Mouse (Mus musculus): ENCODE results near the gene Swap70. TPM values are rescaled to one million over a fixed set of nuclear protein-coding genes. Genes with fewer than 3 reads are reported as not detected.
"Not testable (repeated sequence)": the region's sequence is repeated elsewhere in the genome, so short reads cannot be mapped to it uniquely, and the experiment has no call there.

Gene Swap70
- total RNA-seq, 2 experiments from 2014 or later, result 10.9 to 11.5 TPM

DNA sequence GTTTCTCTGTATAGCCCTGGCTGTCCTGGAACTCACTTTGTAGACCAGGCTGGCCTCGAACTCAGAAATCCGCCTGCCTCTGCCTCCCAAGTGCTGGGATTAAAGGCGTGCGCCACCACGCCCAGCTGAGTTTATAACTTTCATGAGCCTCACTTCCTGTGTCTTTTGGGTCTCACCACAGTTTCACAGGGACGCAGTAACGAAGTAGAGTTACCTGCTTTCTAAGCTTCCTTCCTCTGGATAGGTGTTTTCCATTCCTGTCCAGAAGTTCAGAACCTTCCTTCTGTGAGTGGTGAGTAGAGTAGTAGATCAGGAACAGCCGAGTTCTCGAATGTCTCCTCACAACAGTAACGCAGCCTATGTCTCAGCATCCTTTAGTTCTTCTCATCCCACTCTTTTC lies 9.6 kb downstream of the Swap70 start:
- intact Hi-C loops (cut with DNase I); DNase-seq (ENCODE audit: extremely low spot score in 1 of 2, low spot score in 2 of 2): not testable (repeated sequence)

DNA sequence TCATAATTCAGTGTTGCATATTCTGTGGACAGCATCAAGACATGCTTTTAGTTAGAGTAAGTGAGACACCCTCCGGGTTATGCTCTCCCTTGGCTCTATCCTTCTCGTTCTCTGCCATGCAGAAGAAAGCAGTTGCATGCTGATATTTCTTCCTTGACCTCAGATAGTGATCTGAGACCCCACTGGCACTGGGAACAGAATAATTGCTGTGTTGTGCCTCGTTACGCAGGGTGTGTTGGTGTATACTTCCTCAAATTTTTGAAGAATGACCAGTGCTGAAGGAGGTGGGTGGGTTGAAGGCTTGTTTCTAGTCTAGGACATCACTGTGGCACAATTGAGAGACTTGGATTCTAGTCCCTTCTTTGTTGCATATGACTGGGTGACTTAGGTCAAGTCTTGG lies 14.6 kb downstream of the Swap70 start:
- no peak for DNase-seq (ENCODE audit: extremely low spot score in 1 of 2, low spot score in 2 of 2)
- intact Hi-C loops (cut with DNase I), result no loop called here

- intact Hi-C loops (cut with DNase I), result no loop called here
- no peak for DNase-seq (ENCODE audit: extremely low spot score in 1 of 2, low spot score in 2 of 2)
Measured at GRCm38 (mm10) chr7:110237451-110237836, 15.9 kb downstream of the Swap70 start.

DNA sequence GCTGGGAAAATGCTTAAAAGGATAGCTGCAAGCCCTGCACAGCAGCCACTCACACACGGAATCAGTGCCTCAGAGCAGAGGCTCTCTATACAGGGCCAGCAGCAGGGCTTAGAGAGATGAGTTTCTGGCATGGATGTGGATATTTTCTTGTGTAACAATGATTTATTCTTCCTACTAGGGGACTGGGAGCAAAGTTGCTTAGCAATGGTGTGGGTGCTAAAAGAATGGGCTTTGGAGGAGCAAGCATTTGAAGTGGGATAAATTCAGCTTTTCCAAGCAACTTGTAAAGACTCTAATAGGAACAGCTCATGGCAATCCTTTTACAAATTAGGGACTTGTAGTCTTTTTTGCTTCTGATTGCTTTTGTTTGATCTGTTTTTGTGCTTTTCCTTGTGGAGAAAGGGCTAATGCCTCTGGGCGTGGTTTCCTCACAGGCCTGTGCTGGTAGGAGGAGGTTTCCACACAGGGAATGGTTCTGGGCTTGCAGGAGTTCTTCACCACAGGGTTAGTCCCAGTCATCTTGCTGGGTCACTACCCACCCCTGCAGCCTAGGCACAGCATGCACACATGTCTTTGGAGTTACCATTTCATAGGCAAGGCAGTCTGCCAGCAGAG lies 16.4 kb downstream of the Swap70 start:
- intact Hi-C loops (cut with DNase I), result no loop called here
- peak in 1 of 2 experiments; percentile 40 for DNase-seq (ENCODE audit: extremely low spot score in 1 of 2, low spot score in 2 of 2)

DNA sequence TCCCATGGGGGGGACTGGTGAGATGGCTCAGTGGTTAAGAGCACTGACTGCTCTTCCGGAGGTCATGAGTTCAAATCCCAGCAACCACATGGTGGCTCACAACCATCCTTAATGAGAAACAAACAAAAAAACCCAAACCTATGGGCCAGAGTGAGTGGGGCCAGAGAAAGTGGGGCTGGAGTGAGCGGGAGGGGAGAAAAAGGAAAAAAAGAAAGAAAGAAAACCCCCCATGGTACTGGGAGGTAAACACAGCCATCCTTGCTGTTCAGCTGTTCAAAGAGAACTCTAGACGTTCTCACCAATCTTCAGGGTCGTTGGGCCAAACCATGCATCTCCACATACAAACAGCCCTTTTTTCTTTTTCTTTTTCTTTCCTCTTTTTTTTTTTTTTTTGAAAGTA lies 18.1 kb downstream of the Swap70 start:
- no peak for DNase-seq (ENCODE audit: extremely low spot score in 1 of 2, low spot score in 2 of 2)
- intact Hi-C loops (cut with DNase I), result no loop called here

DNA sequence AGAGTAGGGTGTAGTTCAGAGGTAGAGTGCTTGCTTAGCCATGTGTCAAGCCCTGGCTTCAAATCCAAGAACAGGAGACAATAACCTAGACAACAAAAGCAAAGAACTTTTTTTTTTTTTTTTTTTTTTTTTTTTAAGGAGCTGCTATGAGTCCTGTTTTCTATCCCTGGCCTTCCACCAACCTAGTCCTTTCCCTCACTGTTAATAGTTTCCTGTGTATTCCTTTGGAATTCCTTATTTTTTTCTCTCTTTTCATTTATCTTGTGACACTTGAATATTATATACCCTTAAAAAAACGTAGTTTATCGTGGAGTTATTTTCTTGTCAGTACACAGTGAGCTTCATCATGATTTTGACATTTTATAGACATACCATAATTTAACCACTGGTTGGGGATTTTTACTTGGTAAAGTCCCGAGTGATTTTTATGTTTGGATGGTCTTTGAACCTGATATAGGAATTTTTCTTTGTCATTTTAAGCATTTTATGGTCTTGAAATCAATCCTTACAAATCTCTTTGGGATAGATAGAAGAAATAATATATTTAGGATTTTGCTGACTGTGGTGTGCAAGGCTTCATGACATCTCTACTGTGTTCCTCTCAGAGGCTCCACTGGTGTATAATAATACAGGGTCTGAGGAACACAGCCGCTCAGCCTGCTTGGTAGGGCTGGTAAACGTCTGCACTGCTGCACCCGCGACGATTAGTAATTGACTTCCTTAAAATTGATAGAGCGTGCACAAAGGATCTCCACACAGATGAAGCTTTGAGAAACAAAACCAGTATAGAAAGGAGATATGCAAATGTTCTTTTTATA lies 20.2 kb downstream of the Swap70 start:
- intact Hi-C loops (cut with DNase I), result no loop called here
- no peak for DNase-seq (ENCODE audit: extremely low spot score in 1 of 2, low spot score in 2 of 2)

DNA sequence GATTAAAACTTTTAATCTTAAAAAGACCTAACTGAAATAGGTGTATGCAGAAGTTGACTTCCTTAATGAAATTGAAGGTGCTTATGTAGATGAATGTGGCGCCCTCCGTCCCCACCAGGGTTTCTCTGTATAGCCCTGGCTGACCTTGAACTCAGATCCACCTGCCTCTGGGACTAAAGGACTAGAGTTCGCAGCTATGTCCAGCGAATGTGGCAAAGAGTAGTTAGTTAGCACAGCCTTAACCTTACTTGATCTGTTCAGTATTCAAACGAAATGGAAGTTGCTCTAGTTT lies 20.7 kb downstream of the Swap70 start:
- intact Hi-C loops (cut with DNase I), result no loop called here
- no peak for DNase-seq (ENCODE audit: extremely low spot score in 1 of 2, low spot score in 2 of 2)

DNA sequence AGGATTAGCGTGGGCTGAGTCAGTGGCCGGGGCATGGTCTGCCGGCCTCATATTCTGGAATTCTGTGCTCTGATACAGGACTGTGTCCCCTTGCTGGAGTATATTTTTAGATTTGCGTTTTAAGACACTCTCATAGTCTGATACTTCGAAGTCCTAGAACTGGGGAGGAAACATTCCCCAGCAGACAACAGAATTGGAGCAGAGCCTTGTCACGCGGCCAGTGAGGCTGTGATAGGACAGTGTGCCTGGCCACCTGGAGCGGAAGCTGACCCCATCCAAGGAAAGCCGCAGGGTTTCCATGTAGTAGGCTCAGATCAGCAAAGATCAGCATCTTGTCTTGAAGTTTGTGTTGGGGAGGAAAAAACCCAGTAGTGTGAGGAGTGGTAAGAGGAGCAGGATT lies 23.6 kb downstream of the Swap70 start:
- intact Hi-C loops (cut with DNase I), result no loop called here
- DNase-seq (ENCODE audit: extremely low spot score in 1 of 2, low spot score in 2 of 2), result peak in 1 of 2 experiments; percentile 64

DNA sequence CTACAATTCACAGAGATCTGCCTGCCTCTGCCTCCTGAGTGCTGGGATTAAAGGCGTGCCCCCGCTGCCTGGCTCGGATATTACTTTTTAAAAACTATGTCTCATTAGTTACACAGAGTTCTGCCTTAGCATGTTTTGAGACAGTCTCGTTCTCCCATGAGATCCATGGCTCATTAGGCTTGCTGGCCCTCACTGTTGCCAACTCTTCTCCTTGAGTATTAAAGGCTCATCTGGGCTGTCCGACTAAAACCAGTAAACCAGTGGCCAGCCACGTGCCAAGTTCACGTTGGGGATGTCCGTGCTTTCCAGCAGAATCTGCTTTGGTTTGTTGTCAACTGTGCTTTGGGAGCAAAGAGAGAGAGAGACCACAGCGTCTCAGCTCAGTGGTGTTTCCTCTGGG lies 25.0 kb downstream of the Swap70 start:
- intact Hi-C loops (cut with DNase I), result no loop called here
- DNase-seq (ENCODE audit: extremely low spot score in 1 of 2, low spot score in 2 of 2), result no peak

DNA sequence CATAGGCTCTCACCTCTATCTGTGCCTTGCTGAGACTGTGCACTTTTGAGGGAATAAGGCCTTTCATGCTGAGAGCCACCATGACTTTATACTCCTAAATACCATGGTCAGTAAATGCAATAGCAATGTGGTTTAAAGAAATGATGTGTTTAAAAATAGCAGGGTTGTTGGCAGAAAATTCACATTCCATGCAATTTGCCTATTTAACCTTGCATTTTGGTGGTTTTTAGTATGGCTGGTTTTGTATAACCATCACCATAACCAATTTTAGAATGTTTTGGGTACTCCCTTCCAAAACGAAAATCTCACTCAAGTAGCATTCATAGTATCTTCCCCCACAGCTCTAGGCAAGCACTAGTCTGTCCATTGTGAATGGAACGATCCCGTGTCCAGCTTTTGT lies 26.3 kb downstream of the Swap70 start:
- intact Hi-C loops (cut with DNase I), result no loop called here
- no peak for DNase-seq (ENCODE audit: extremely low spot score in 1 of 2, low spot score in 2 of 2)

- intact Hi-C loops (cut with DNase I), result no loop called here
- no peak for DNase-seq (ENCODE audit: extremely low spot score in 1 of 2, low spot score in 2 of 2)
Measured at GRCm38 (mm10) chr7:110248677-110249076, 27.2 kb downstream of the Swap70 start.

DNA sequence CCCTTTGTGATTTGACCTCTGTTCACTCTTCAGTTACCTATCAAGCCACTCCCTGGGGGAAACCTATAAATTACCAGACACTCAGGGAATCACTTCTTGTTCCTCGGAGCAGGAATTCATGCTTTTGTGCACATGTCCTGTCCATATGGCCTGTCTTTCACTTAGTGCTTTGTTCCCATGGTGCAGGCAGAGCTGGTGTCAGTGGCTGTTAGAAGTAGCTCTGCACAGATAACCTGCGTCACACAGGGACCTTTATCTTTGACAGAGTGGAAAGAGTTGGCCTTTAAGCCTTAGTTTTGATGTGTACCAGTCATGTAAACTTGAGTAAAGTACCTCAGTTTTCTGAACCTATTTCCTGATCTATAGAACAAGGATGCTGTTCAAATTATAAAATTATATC lies 32.4 kb downstream of the Swap70 start:
- intact Hi-C loops (cut with DNase I), result no loop called here
- DNase-seq (ENCODE audit: extremely low spot score in 1 of 2, low spot score in 2 of 2), result no peak

DNA sequence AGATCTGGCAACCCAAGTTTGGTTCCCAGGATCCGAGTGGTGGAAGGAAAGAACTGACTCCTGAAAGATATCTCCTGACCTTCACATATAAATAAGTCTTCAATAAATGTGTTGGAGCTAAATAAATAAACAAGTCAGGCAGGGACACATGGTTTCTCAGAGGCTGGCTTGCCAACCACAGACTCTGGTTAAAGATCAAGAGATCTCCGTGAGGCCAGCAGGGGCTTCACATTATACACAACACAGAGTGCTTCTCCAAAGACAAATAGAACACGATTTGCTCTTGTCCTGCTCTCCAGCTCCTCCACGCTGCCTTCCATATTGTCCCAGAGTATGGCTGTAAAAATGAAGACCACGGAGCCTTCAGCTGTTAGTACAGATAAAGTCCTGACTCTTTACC lies 32.9 kb downstream of the Swap70 start:
- intact Hi-C loops (cut with DNase I), result no loop called here
- DNase-seq (ENCODE audit: extremely low spot score in 1 of 2, low spot score in 2 of 2), result no peak

DNA sequence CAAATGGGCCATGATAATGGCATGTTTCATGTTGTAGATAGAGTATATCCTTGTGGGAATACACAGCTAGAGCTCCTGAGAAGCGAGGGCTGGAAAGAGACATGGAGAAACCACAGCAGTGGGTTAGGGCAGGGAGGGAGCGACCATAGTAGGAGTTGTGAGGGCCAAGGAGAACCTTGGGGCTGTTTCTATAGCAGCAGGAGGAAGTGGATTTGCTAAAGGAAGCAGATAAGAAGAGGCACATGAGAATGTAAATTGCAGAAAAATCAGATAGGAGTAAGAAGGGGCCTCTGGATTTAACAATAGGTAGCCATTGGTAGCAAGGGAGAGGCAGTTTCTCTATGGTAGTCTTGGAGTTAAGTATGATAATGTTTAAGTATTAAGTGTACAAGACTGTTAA lies 35.5 kb downstream of the Swap70 start:
- intact Hi-C loops (cut with DNase I), result no loop called here
- no peak for DNase-seq (ENCODE audit: extremely low spot score in 1 of 2, low spot score in 2 of 2)

DNA sequence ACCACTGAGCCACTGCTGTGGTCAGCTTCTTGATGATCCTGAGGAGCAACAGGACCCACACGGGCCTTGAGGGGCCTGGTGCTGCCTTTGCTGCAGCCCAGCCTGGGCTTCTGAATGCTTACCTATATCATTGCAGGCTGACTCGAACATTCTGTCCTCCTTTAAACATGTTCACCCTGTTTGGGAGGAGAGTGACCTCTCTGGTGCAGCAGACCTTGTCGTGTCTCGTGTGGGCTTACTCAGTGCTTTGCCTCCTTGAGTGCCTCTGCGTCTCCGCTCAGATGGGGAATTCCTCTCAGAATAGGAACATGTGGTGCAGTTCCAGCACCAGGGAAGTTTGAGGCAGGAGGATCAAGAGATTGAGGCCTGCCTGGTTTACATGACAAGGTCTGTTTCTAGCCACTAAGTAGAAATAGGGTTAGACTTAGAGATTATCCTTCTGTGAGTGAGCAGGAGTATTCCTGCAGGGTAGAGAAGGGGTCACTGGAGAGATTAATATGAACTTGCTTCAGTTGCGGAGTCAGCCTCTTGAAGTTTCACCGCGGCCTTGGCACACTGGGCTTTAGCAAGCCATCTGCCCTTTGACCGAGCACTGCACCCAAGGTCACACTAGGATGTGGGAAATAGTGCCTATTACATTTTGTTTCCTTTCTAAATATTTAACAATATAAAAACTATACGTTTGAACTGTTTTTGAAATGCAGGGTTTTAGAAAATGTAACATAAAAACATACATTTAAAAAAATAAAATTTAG lies 36.9 kb downstream of the Swap70 start:
- DNase-seq (ENCODE audit: extremely low spot score in 1 of 2, low spot score in 2 of 2), result no peak
- intact Hi-C loops (cut with DNase I), result no loop called here

GRCm38 (mm10) chr7:110259966-110260711 lies 38.6 kb downstream of the Swap70 start:
- peak; percentile 42 to 48 for DNase-seq (ENCODE audit: extremely low spot score in 1 of 2, low spot score in 2 of 2)
- intact Hi-C loops (cut with DNase I), result loop anchor here (5.0 kb wide), 1 partner anchor 38 kb away; the partner anchor contains the start of gene Swap70

DNA sequence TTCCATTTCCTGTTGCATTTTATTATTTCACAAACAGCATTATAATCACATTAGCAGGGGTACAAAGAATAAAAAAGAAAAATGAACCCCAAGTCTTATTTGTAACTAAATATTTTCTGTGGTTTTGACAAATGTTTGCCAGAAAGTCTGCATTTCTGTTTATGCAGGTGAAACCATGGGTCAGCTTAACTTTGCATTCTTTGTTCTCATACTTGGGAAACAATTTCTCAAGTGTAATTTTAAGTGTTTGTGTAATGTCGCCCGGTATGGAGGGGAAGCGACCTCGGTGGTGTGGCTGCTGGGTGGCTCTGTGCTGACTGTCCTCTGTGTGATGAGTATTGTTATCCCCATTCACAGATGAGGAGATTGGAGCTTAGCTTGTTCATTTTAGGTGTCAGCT lies 40.3 kb downstream of the Swap70 start:
- DNase-seq (ENCODE audit: extremely low spot score in 1 of 2, low spot score in 2 of 2), result no peak
- intact Hi-C loops (cut with DNase I), result loop anchor here (5.0 kb wide), 1 partner anchor 40 kb away; the partner anchor contains the start of gene Swap70

DNA sequence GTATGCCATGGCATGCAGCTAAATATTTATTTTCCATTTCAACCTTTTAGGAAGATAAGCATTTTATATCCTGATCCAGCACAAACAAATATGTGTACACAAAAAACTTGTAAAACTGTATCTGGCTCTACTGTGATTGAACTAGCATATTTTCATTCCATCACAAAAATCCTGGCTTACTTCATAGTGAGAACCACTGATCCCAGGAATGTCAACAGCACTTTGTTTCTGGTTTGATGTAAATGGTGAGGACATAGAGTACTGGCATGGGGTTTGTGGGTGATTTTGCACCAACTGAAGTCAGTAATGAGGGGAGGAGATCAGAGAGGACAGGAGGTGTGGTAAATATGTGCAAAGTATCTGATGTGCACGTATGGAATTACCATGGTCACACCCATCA lies 41.1 kb downstream of the Swap70 start:
- intact Hi-C loops (cut with DNase I), result loop anchor here (5.0 kb wide), 1 partner anchor 40 kb away; the partner anchor contains the start of gene Swap70
- no peak for DNase-seq (ENCODE audit: extremely low spot score in 1 of 2, low spot score in 2 of 2)

DNA sequence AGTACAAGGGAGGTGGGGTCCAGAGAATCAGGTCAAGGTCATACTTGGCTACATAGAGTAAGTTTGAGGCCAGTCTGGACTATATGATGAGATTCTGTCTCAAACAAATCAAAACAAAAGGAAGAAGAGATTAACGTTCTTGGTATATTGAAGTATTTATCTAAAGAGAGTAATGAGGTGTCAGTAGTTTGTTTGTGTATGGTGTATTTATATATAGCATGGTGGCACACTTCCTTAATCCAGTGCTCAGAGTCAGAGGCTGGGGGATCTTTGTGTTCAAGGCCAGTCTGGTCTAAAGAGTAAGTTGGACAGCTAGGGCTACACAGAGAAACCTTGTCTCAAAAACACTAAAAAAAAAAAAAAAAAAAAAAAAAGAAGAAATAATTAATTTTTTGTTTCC lies 42.0 kb downstream of the Swap70 start:
- intact Hi-C loops (cut with DNase I), result loop anchor here (5.0 kb wide), 1 partner anchor 41 kb away; the partner anchor contains the start of gene Swap70
- DNase-seq (ENCODE audit: extremely low spot score in 1 of 2, low spot score in 2 of 2), result no peak
